Mouse (Mus musculus): ENCODE measurements around the gene Uvrag. TPM values are rescaled to one million over a fixed set of nuclear protein-coding genes. Genes with fewer than 3 reads are reported as not detected.

Uvrag gene
- polyA plus RNA-seq, 1 experiment from 2014 or later, result 18.7 TPM

DNA sequence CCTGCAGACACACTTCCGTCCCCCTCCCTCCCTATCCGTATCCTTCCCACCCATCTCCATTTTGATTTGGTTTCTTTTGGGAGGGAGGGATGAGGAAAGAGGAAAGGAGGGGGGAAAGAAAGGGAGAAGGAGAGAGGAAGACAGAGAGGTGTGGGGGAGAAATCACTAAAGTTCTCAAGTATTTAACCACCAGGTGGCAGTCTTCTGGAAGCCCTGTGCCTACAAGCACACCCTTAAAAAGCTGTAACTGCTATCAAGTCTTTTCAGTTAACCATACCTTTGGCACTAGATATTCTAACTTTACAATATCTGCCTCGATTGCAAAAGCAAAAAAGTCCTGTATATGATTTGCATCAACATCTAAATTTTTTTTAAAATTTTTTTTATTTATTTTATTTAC is 33.4 kb downstream of the Uvrag start:
- H3K27ac ChIP-seq (ENCODE audit: low read length), result no peak overlapping the region
- H3K9ac ChIP-seq (replicated peaks; ENCODE audit: low read length), result no peak overlapping the region
- no peak overlapping the region for H3K4me3 ChIP-seq (ENCODE audit: low read length)
- WGBS, result 39% methylated on average over 3 of the region's 3 CpGs
- no peak overlapping the region for H3K4me2 ChIP-seq (replicated peaks; ENCODE audit: low read depth, low read length)
- H3K4me1 ChIP-seq (ENCODE audit: insufficient read depth, low read length), result peaks cover 19% of the 10 kb centered on the region
- ATAC-seq (ENCODE audit: low FRiP score, low TSS enrichment), result no peak
- no peaks in the 10 kb centered on the region for H3K27me3 ChIP-seq (ENCODE audit: insufficient read depth, low read length)
- H3K36me3 ChIP-seq (ENCODE audit: insufficient read depth, low read length), result no peaks in the 10 kb centered on the region
- H3K9me3 ChIP-seq (ENCODE audit: low read length), result no peaks in the 10 kb centered on the region

DNA sequence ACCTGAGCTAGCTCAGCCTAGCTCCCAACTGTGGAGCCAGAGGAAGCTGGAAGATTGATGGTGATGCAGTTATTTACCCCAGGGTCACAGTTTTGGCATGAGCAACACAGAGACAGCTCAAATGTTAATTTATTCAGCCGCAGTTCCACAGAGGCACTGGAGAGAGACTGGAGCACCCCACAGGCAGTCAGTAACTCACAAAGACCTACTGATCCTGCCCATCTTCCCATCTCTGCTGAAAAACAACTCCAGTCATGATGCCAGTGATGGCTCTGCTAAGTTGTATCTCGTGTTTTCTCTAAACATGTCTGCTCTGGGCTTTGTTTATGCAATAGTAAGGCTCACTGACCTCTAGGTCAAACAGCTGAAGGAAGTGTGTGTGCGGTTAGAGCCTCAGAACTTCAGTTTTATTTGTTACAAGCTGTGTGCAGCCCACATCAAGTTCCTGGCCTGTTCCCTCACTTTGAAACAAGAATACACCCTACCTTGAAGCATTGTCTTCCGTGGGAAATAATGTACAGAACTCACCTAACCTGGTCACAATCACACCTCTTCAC is 34.1 kb downstream of the Uvrag start:
- Histone ChIP-seq H3K9ac (replicated peaks; ENCODE audit: low read length) (no peak overlapping the region), H3K4me1 (ENCODE audit: insufficient read depth, low read length) (peaks cover 27% of the 10 kb centered on the region), H3K27me3 (ENCODE audit: insufficient read depth, low read length) (no peaks in the 10 kb centered on the region), H3K9me3 (ENCODE audit: low read length) (no peaks in the 10 kb centered on the region), H3K4me2 (replicated peaks; ENCODE audit: low read depth, low read length) (no peak overlapping the region), H3K36me3 (ENCODE audit: insufficient read depth, low read length) (no peaks in the 10 kb centered on the region), H3K4me3 (ENCODE audit: low read length) (no peak overlapping the region), H3K27ac (ENCODE audit: low read length) (peak overlapping the region; percentile 11; the same call in 1 of the 2 replicates)
- ATAC-seq (ENCODE audit: low FRiP score, low TSS enrichment), result peak; percentile 9
- WGBS, result 22% methylated on average over 4 of the region's 4 CpGs

DNA sequence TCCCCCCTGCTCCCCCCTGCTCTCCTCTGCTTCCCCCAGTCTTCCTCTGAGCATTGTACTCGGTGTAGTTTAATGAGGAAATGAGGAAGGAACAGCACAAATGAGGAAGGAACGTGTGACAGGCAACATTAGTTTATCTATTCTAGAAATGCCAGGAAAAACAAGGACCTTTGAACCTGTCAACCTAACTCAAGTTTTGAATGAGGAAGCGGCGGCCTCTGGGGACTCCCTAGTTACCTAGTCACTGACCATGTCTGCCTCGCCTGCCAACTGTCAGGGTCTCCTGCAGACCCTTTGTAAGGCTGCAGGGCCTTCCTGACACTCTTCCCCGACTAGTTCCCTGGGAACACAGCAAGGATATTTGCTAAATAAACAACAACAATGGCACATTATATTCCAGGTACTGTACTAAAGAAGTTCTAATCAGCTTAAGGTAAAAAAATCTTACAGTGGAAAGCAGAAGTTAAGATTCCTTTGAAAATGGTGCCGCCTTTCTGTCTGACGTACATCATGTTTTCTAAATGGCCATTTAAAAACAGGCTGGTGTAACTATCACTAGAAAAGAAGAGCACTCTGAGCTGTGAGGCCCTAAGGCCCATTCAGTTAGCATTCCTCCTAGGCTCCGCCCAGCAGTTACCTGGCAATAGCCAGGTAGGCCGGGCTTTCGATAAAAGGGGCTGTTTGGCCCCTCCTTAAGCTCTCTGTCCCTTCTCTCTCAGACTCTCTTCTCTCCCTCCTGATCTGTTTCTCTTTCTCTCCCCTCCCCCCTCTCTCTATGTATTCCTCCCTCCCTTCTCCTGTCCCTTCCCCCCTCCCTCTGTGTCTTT is 39.0 kb downstream of the Uvrag start:
- no peaks in the 10 kb centered on the region for H3K27me3 ChIP-seq (ENCODE audit: insufficient read depth, low read length)
- WGBS, result 22% methylated on average over 11 of the region's 11 CpGs
- no peak overlapping the region for H3K4me2 ChIP-seq (replicated peaks; ENCODE audit: low read depth, low read length)
- H3K27ac ChIP-seq (ENCODE audit: low read length), result peak overlapping the region; percentile 54
- peaks cover 39% of the 10 kb centered on the region for H3K4me1 ChIP-seq (ENCODE audit: insufficient read depth, low read length)
- no peaks in the 10 kb centered on the region for H3K9me3 ChIP-seq (ENCODE audit: low read length)
- H3K9ac ChIP-seq (replicated peaks; ENCODE audit: low read length), result no peak overlapping the region; the same call in 1 of the 2 replicates
- no peaks in the 10 kb centered on the region for H3K36me3 ChIP-seq (ENCODE audit: insufficient read depth, low read length)
- ATAC-seq (ENCODE audit: low FRiP score, low TSS enrichment), result peak; percentile 30; the same call in 1 of the 2 replicates
- H3K4me3 ChIP-seq (ENCODE audit: low read length), result no peak overlapping the region

DNA sequence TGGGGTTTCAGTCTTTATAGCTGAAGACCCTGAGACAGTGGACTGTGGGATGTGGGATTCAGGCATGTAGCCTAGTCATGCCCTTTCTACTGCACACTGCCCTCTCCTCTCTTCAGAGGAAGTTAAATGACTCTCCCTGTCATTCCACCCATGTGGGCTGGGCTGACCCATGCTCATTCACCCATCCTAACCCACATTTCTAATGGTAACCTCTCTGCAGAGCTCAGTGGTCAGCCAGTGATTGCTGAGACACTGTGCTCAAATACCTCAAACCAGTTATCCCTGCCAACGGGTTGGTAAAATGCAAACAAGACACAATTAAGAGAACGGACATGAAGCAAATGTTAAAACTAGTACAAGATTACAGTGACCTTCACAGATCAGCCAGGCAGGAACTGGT is 39.9 kb downstream of the Uvrag start:
- Histone ChIP-seq H3K9ac (replicated peaks; ENCODE audit: low read length) (no peak overlapping the region), H3K4me3 (ENCODE audit: low read length) (no peak overlapping the region), H3K27ac (ENCODE audit: low read length) (0 out of 2 replicates have a peak overlapping the region, but pooled peaks have one; percentile 12), H3K9me3 (ENCODE audit: low read length) (no peaks in the 10 kb centered on the region), H3K36me3 (ENCODE audit: insufficient read depth, low read length) (no peaks in the 10 kb centered on the region), H3K4me1 (ENCODE audit: insufficient read depth, low read length) (peaks cover 33% of the 10 kb centered on the region), H3K27me3 (ENCODE audit: insufficient read depth, low read length) (no peaks in the 10 kb centered on the region), H3K4me2 (replicated peaks; ENCODE audit: low read depth, low read length) (no peak overlapping the region)
- WGBS, result 16% methylated on average over 2 of the region's 2 CpGs
- ATAC-seq (ENCODE audit: low FRiP score, low TSS enrichment), result peak; percentile 73

DNA sequence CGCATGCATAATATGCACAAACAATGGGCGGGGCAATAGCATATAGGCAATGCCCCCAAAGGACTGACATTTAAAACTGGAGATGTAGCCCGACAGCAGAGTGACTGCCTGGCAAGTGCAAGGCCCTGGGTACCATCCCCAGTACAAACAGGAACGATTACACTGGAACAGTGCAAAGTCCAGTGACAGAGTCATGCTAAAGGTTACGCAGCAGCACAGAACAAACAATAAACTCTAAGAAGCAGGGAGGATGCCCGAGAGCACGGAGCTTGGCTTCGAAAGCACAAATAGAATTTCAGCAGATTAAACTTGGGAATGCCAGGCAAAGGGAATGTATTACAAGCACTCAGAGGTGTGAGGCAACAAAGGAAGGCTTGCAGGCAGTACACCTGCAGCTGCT is 40.4 kb downstream of the Uvrag start:
- 62% methylated on average over 8 of the region's 8 CpGs for WGBS
- H3K36me3 ChIP-seq (ENCODE audit: insufficient read depth, low read length), result no peaks in the 10 kb centered on the region
- H3K4me2 ChIP-seq (replicated peaks; ENCODE audit: low read depth, low read length), result no peak overlapping the region
- H3K9ac ChIP-seq (replicated peaks; ENCODE audit: low read length), result no peak overlapping the region
- H3K4me1 ChIP-seq (ENCODE audit: insufficient read depth, low read length), result peaks cover 33% of the 10 kb centered on the region
- H3K27ac ChIP-seq (ENCODE audit: low read length), result no peak overlapping the region
- ATAC-seq (ENCODE audit: low FRiP score, low TSS enrichment), result no peak
- no peak overlapping the region for H3K4me3 ChIP-seq (ENCODE audit: low read length)
- H3K9me3 ChIP-seq (ENCODE audit: low read length), result no peaks in the 10 kb centered on the region
- no peaks in the 10 kb centered on the region for H3K27me3 ChIP-seq (ENCODE audit: insufficient read depth, low read length)

DNA sequence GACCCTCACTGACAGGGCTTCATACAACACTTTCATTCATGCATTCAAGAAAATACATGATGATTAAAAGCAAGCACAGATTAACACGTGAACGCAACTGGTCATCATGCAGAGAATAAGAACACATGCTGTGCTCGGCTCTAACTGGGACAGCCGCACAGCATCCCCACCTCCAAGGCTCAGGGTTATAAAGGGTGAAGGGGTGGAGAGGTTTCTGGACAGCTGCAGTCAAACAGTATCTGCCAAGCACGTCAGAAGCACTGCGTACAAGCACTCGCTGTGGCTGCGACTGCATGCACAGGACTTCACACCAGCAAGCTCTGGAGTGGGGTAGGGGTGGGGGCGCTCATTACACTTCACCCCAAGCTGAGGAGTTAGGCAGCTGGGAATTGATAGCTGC is 40.9 kb downstream of the Uvrag start:
- no peak overlapping the region for H3K4me2 ChIP-seq (replicated peaks; ENCODE audit: low read depth, low read length)
- H3K4me1 ChIP-seq (ENCODE audit: insufficient read depth, low read length), result peaks cover 33% of the 10 kb centered on the region
- 59% methylated on average over 9 of the region's 9 CpGs for WGBS
- no peaks in the 10 kb centered on the region for H3K27me3 ChIP-seq (ENCODE audit: insufficient read depth, low read length)
- no peak overlapping the region for H3K9ac ChIP-seq (replicated peaks; ENCODE audit: low read length)
- H3K9me3 ChIP-seq (ENCODE audit: low read length), result no peaks in the 10 kb centered on the region
- no peak overlapping the region for H3K27ac ChIP-seq (ENCODE audit: low read length)
- H3K4me3 ChIP-seq (ENCODE audit: low read length), result no peak overlapping the region
- no peak for ATAC-seq (ENCODE audit: low FRiP score, low TSS enrichment)
- peaks cover 2% of the 10 kb centered on the region; the same call in 1 of the 2 replicates for H3K36me3 ChIP-seq (ENCODE audit: insufficient read depth, low read length)

DNA sequence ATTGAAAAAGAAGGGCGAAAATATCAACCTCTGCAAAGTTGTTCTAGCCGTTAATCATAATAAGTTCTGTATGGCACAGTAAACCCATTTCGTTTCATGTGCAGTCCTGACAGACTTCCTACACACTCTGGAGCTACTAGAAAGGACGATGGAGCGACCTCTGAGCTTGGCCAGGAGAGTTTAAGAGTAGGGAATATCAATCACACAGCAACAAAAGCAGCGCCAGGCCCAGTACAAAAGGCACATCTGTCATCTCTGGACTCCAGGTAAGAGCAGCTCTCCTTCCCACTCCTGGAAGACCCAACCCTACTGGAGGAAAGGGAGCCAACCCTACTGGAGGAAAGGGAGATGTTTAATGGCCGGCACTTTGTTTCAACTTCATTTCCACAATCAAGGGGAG is 43.2 kb downstream of the Uvrag start:
- no peak for ATAC-seq (ENCODE audit: low FRiP score, low TSS enrichment)
- WGBS, result 83% methylated on average over 7 of the region's 7 CpGs
- Histone ChIP-seq H3K27me3 (ENCODE audit: insufficient read depth, low read length) (no peaks in the 10 kb centered on the region), H3K9ac (replicated peaks; ENCODE audit: low read length) (no peak overlapping the region), H3K4me2 (replicated peaks; ENCODE audit: low read depth, low read length) (no peak overlapping the region), H3K9me3 (ENCODE audit: low read length) (no peaks in the 10 kb centered on the region), H3K36me3 (ENCODE audit: insufficient read depth, low read length) (peaks cover 3% of the 10 kb centered on the region; the same call in 1 of the 2 replicates), H3K4me3 (ENCODE audit: low read length) (no peak overlapping the region), H3K4me1 (ENCODE audit: insufficient read depth, low read length) (peaks cover 27% of the 10 kb centered on the region), H3K27ac (ENCODE audit: low read length) (no peak overlapping the region)

- 85% methylated on average over 2 of the region's 2 CpGs for WGBS
- no peak overlapping the region for H3K27ac ChIP-seq (ENCODE audit: low read length)
- no peaks in the 10 kb centered on the region for H3K27me3 ChIP-seq (ENCODE audit: insufficient read depth, low read length)
- peaks cover 3% of the 10 kb centered on the region; the same call in 1 of the 2 replicates for H3K36me3 ChIP-seq (ENCODE audit: insufficient read depth, low read length)
- H3K9ac ChIP-seq (replicated peaks; ENCODE audit: low read length), result no peak overlapping the region
- H3K4me3 ChIP-seq (ENCODE audit: low read length), result no peak overlapping the region
- peaks cover 23% of the 10 kb centered on the region for H3K4me1 ChIP-seq (ENCODE audit: insufficient read depth, low read length)
- no peak for ATAC-seq (ENCODE audit: low FRiP score, low TSS enrichment)
- no peak overlapping the region for H3K4me2 ChIP-seq (replicated peaks; ENCODE audit: low read depth, low read length)
- no peaks in the 10 kb centered on the region for H3K9me3 ChIP-seq (ENCODE audit: low read length)
Measured at GRCm38 (mm10) chr7:99097128-99097527, 43.8 kb downstream of the Uvrag start.

- 75% methylated on average over 4 of the region's 4 CpGs for WGBS
- no peak overlapping the region for H3K4me2 ChIP-seq (replicated peaks; ENCODE audit: low read depth, low read length)
- no peak for ATAC-seq (ENCODE audit: low FRiP score, low TSS enrichment)
- no peaks in the 10 kb centered on the region for H3K9me3 ChIP-seq (ENCODE audit: low read length)
- H3K4me1 ChIP-seq (ENCODE audit: insufficient read depth, low read length), result peaks cover 7% of the 10 kb centered on the region
- no peak overlapping the region for H3K4me3 ChIP-seq (ENCODE audit: low read length)
- no peaks in the 10 kb centered on the region for H3K27me3 ChIP-seq (ENCODE audit: insufficient read depth, low read length)
- H3K36me3 ChIP-seq (ENCODE audit: insufficient read depth, low read length), result peaks cover 3% of the 10 kb centered on the region; the same call in 1 of the 2 replicates
- no peak overlapping the region for H3K27ac ChIP-seq (ENCODE audit: low read length)
- no peak overlapping the region for H3K9ac ChIP-seq (replicated peaks; ENCODE audit: low read length)
Measured at GRCm38 (mm10) chr7:99095191-99095590, 45.8 kb downstream of the Uvrag start.

DNA sequence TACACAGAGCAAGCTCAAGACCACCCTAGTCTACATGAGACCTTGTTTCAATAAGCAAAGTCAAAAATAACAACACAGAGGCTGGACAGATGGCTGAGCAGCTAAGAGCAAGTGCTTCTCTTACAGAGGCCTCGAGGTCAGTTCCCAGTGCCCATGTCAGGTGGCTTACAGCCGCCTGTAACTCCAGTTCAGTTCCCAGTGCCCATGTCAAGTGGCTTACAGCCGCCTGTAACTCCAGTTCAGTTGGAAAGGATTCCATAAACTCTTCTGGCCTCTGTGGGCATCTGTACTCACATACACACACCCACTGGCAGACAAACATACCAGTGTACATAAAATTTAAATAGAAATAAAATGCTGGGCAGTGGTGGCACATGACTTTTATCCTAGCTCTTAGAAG is 46.6 kb downstream of the Uvrag start:
- Histone ChIP-seq H3K27ac (ENCODE audit: low read length) (no peak overlapping the region), H3K4me3 (ENCODE audit: low read length) (no peak overlapping the region), H3K27me3 (ENCODE audit: insufficient read depth, low read length) (no peaks in the 10 kb centered on the region), H3K9me3 (ENCODE audit: low read length) (no peaks in the 10 kb centered on the region), H3K36me3 (ENCODE audit: insufficient read depth, low read length) (peaks cover 6% of the 10 kb centered on the region; the same call in 1 of the 2 replicates), H3K9ac (replicated peaks; ENCODE audit: low read length) (no peak overlapping the region), H3K4me2 (replicated peaks; ENCODE audit: low read depth, low read length) (no peak overlapping the region), H3K4me1 (ENCODE audit: insufficient read depth, low read length) (peaks cover 5% of the 10 kb centered on the region; the same call in 1 of the 2 replicates)
- ATAC-seq (ENCODE audit: low FRiP score, low TSS enrichment), result no peak
- 86% methylated on average over 3 of the region's 3 CpGs for WGBS

Data from kidney, embryonic 16.5 days (tissue).